In genomic region chr2:33794483-33794882, GRCm38 (mm10) we compare ENCODE assay signal across 10 mouse cellular contexts.
A peak's percentile ranks its signal among the peaks of the same experiment; 100 is the strongest.
DNase-seq lines count a peak whose midpoint lies in the region; ATAC-seq lines count a peak whose summit lies in the region.
"Had no signal": no experiment of that assay in that cellular context is flagged by ENCODE, and none has a peak within 500 bp of the region (broad histone marks: within the 10 kb centered on the region; RNA-seq: fewer than 3 reads in every experiment).

No protein-coding gene starts in this region.

- peaks cover 12% of the 10 kb centered on the region for H3K36me3 ChIP-seq in midbrain, embryonic 14.5 days (ENCODE audit: control insufficient read depth, insufficient read depth, low read length)
- H3K36me3 ChIP-seq in midbrain, embryonic 10.5 days = peaks cover 21% of the 10 kb centered on the region

- no peaks in the 10 kb centered on the region for H3K27me3 ChIP-seq in midbrain, embryonic 14.5 days (ENCODE audit: control insufficient read depth, insufficient read depth, low read length)
- H3K27me3 ChIP-seq in midbrain, embryonic 10.5 days (ENCODE audit: low read depth, poor library complexity, severe bottlenecking) = no peaks in the 10 kb centered on the region
- H3K27me3 ChIP-seq: embryonic facial prominence, embryonic 12.5 days had no signal

- no peak for ATAC-seq in midbrain, embryonic 14.5 days (ENCODE audit: low FRiP score, low TSS enrichment)
- ATAC-seq in inflammation-experienced regulatory T-cells, adult 6 months = no peak

- no peak overlapping the region for H3K4me3 ChIP-seq in midbrain, embryonic 14.5 days (replicated peaks; ENCODE audit: low read depth, low read length)
- H3K4me3 ChIP-seq in midbrain, embryonic 10.5 days = no peak overlapping the region
- H3K4me3 ChIP-seq: embryonic facial prominence, embryonic 12.5 days had no signal

- H3K9me3 ChIP-seq in midbrain, embryonic 14.5 days (ENCODE audit: control insufficient read depth, low read length) = no peaks in the 10 kb centered on the region
- no peaks in the 10 kb centered on the region for H3K9me3 ChIP-seq in midbrain, embryonic 10.5 days (replicated peaks)
- H3K9me3 ChIP-seq: embryonic facial prominence, embryonic 12.5 days had no signal

- no peak for DNase-seq in midbrain, embryonic 14.5 days
- no peak for DNase-seq in midbrain, embryonic 10.5 days (ENCODE audit: low spot score)
- DNase-seq in frontal cortex, postnatal 25 days (ENCODE audit: low spot score in 2 of 2) = peak; percentile 32 to 49
- peak; percentile 53 for DNase-seq in left cerebral cortex, postnatal 4 days
- no peak for DNase-seq in c-Kit-positive CD71-positive TER-119-positive erythroid progenitor cells, embryonic 14.5 days (ENCODE audit: low spot score)
- DNase-seq in kidney, adult 9 months = no peak
- DNase-seq: kidney, adult 8-10 months had no signal

- intact Hi-C loops in left cerebral cortex, postnatal 4 days (cut with DNase I) = no loop called here

- H3K4me1 ChIP-seq in midbrain, embryonic 14.5 days (ENCODE audit: control insufficient read depth, insufficient read depth, low read length) = peaks cover 77% of the 10 kb centered on the region
- peaks cover 37% of the 10 kb centered on the region for H3K4me1 ChIP-seq in midbrain, embryonic 10.5 days

- no peak overlapping the region for H3K4me2 ChIP-seq in midbrain, embryonic 14.5 days (ENCODE audit: low read length)
- H3K4me2 ChIP-seq: embryonic facial prominence, embryonic 12.5 days had no signal

- no peak overlapping the region for H3K9ac ChIP-seq in midbrain, embryonic 14.5 days (replicated peaks; ENCODE audit: low read length)
- H3K9ac ChIP-seq: embryonic facial prominence, embryonic 12.5 days had no signal

- H3K27ac ChIP-seq in midbrain, embryonic 14.5 days (replicated peaks; ENCODE audit: low read depth, low read length) = peak overlapping the region; percentile 82
- H3K27ac ChIP-seq in midbrain, embryonic 10.5 days (replicated peaks) = no peak overlapping the region
- H3K27ac ChIP-seq: embryonic facial prominence, embryonic 12.5 days; macrophage had no signal

- WGBS in midbrain, embryonic 14.5 days = 73% methylated on average over 9 of the region's 9 CpGs
- WGBS in midbrain, embryonic 10.5 days = 91% methylated on average over 9 of the region's 9 CpGs

Comparison
In these comparisons a context has a peak if more than half of its experiments do, and no peak if none do; other contexts are left out.
1. DNase-seq: peak in frontal cortex, postnatal 25 days (2 of 2) and left cerebral cortex, postnatal 4 days (single experiment); none in midbrain, embryonic 14.5 days (single experiment), midbrain, embryonic 10.5 days (single experiment), c-Kit-positive CD71-positive TER-119-positive erythroid progenitor cells, embryonic 14.5 days (single experiment) and kidney, adult 9 months (single experiment).